Mouse (Mus musculus) cerebellum, adult 2 months (tissue): Measurements from ENCODE around the gene Gjb4.

Experiments used
- CTCF ChIP-seq: fragments of 200-500 bp; IDR thresholded peaks from 2 replicates; pipeline ENCODE4 v1.5.1; 2011; ENCODE audit warnings: low read depth, mild to moderate bottlenecking, control low read depth, low read length, moderate library complexity, borderline replicate concordance; ENCODE audit not compliant: insufficient read depth
- POLR2A ChIP-seq: fragments of 200-500 bp; IDR thresholded peaks from 2 replicates; pipeline ENCODE4 v1.6.1; 2011; ENCODE audit warnings: low read length, control low read depth, borderline replicate concordance; ENCODE audit not compliant: insufficient read depth

DNA sequence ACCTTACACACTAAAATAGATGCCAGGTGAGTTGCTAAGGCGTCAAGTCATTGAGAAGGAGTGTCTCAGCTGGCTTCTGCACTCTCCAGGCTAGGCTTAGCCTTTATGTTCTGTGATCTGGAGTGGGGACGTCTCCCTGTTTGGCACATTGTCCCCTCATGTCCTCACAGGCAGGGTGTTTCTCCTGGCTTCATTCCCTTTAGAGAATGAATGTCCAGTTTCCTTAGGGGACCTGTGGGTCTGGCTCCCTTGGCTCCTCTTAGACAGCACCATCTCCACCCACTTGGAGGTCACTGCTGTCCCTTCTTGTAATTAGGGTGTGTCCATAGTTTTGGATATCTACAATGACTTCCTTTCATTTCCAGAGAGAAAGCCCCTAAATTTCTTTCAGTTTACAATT is 47.0 kb downstream of the Gjb4 start:
- TF ChIP-seq CTCF (no peak), POLR2A (no peak)
